Mouse (Mus musculus) kidney, postnatal 0 days (tissue): Measurements from ENCODE around the gene Traf3ip2. TPM values are rescaled to one million over a fixed set of nuclear protein-coding genes. Genes with fewer than 3 reads are reported as not detected.

Experiments used
- ATAC-seq: fragments of 200-750 bp; cut with Nextera tagmentation; replicated peaks from 2 replicates; pipeline ENCODE4 v1.8.0; 2017; ENCODE audit warnings: low read depth, moderate number of reproducible peaks, moderate TSS enrichment, moderate library complexity; ENCODE audit not compliant: low FRiP score
- DNase-seq: peaks from one replicate; pipeline ENCODE4 v3.0.0-alpha.2; 2016; ENCODE audit warnings: low spot score
- H3K27ac ChIP-seq: fragments of 300-500 bp; sonication (generic); 2 replicates; pipeline ENCODE4 v1.5.1; 2014; ENCODE audit warnings: mild to moderate bottlenecking
- H3K27me3 ChIP-seq: fragments of 300-500 bp; sonication (generic); 2 replicates; pipeline ENCODE4 v1.6.1; 2014; ENCODE audit warnings: low read length, mixed read lengths; ENCODE audit not compliant: insufficient read depth
- H3K36me3 ChIP-seq: fragments of 300-500 bp; sonication (generic); 2 replicates; pipeline ENCODE4 v1.6.1; 2014; ENCODE audit warnings: low read length, mixed read lengths; ENCODE audit not compliant: insufficient read depth
- H3K4me1 ChIP-seq: fragments of 300-500 bp; sonication (generic); replicated peaks from 2 replicates; pipeline ENCODE4 v1.6.1; 2014; ENCODE audit warnings: antibody characterized with exemption, low read length, mixed read lengths; ENCODE audit not compliant: insufficient read depth
- H3K4me2 ChIP-seq: fragments of 300-500 bp; sonication (generic); 2 replicates; pipeline ENCODE4 v1.6.1; 2014; ENCODE audit warnings: mild to moderate bottlenecking, low read length, moderate library complexity, mixed read lengths
- H3K4me3 ChIP-seq: fragments of 300-500 bp; sonication (generic); replicated peaks from 2 replicates; pipeline ENCODE4 v1.5.1; 2014; ENCODE audit warnings: low read depth, low read length
- H3K9ac ChIP-seq: fragments of 300-500 bp; sonication (generic); 2 replicates; pipeline ENCODE4 v1.6.1; 2014; ENCODE audit warnings: low read depth, low read length
- H3K9me3 ChIP-seq: fragments of 300-500 bp; sonication (generic); replicated peaks from 2 replicates; pipeline ENCODE4 v1.6.1; 2016; ENCODE audit warnings: low read length, inconsistent platforms, mixed read lengths
- CTCF ChIP-seq: IDR thresholded peaks from 2 replicates; pipeline ENCODE4 v1.5.1; 2016; ENCODE audit warnings: antibody characterized with exemption, low read depth, mild to moderate bottlenecking, moderate library complexity
- WGBS: fragments of 180-500 bp; shearing (Covaris S2); extraction: QIAGEN DNeasy Blood & Tissue Kit; methylation state at CpG from one replicate; pipeline ENCODE4 v1.1.7; 2014; 5-methylcytosine and 5-hydroxymethylcytosine counted together
- polyA plus RNA-seq: library from polyadenylated mRNA; unstranded; fragments of >200 nt; fragmentation: Nextera tagmentation; extraction: Ambion mirVana; gene quantifications from 2 replicates; pipeline ENCODE4 v1.2.1, GENCODE M21; 2015

The Traf3ip2 gene
- polyA plus RNA-seq, 1 experiment from 2014 or later: 15.0 TPM

- Histone ChIP-seq H3K9me3 (no peaks in the 10 kb centered on the region), H3K4me3 (no peak overlapping the region), H3K4me2 (no peak overlapping the region), H3K4me1 (peaks cover 25% of the 10 kb centered on the region), H3K9ac (no peak overlapping the region), H3K36me3 (no peaks in the 10 kb centered on the region), H3K27ac (no peak overlapping the region), H3K27me3 (no peaks in the 10 kb centered on the region)
- ATAC-seq (no peak), DNase-seq (no peak)
- TF ChIP-seq CTCF: no peak
- 74% methylated on average over 9 of the region's 9 CpGs for WGBS
Observed at GRCm38 (mm10) chr10:39616230-39616590, 3.5 kb downstream of the Traf3ip2 start.

GRCm38 (mm10) chr10:39616626-39617025, 3.9 kb downstream of the Traf3ip2 start:
- H3K36me3 ChIP-seq: no peaks in the 10 kb centered on the region
- no peak overlapping the region for H3K4me3 ChIP-seq
- H3K9me3 ChIP-seq: no peaks in the 10 kb centered on the region
- H3K27me3 ChIP-seq: no peaks in the 10 kb centered on the region
- peaks cover 25% of the 10 kb centered on the region for H3K4me1 ChIP-seq
- DNase-seq (no peak), ATAC-seq (no peak)
- H3K27ac ChIP-seq: no peak overlapping the region
- no peak for TF ChIP-seq CTCF
- no peak overlapping the region for H3K9ac ChIP-seq
- no peak overlapping the region for H3K4me2 ChIP-seq
- 78% methylated on average over 8 of the region's 8 CpGs for WGBS

GRCm38 (mm10) chr10:39618431-39618830, 5.7 kb downstream of the Traf3ip2 start:
- WGBS: 65% methylated on average over 10 of the region's 10 CpGs
- no peak for ATAC-seq
- no peak for DNase-seq

GRCm38 (mm10) chr10:39620626-39621025, 7.9 kb downstream of the Traf3ip2 start:
- ATAC-seq (no peak), DNase-seq (no peak)
- Histone ChIP-seq H3K9ac (no peak overlapping the region), H3K36me3 (0 out of 2 replicates have a peak, but pooled peaks cover 5% of the 10 kb centered on the region), H3K27ac (no peak overlapping the region), H3K27me3 (no peaks in the 10 kb centered on the region), H3K4me2 (no peak overlapping the region), H3K4me3 (no peak overlapping the region), H3K4me1 (peaks cover 10% of the 10 kb centered on the region), H3K9me3 (no peaks in the 10 kb centered on the region)
- 90% methylated on average over 5 of the region's 5 CpGs for WGBS
- no peak for TF ChIP-seq CTCF

More at GRCm38 (mm10) chr10:39618431-39618830, 5.7 kb downstream of the Traf3ip2 start:
- Histone ChIP-seq H3K36me3 (0 out of 2 replicates have a peak, but pooled peaks cover 5% of the 10 kb centered on the region), H3K27me3 (no peaks in the 10 kb centered on the region), H3K9ac (no peak overlapping the region), H3K4me1 (peaks cover 22% of the 10 kb centered on the region), H3K27ac (no peak overlapping the region), H3K4me2 (no peak overlapping the region), H3K4me3 (no peak overlapping the region), H3K9me3 (no peaks in the 10 kb centered on the region)
- TF ChIP-seq CTCF: no peak

- WGBS: 69% methylated on average over 6 of the region's 6 CpGs
- no peak overlapping the region for H3K9ac ChIP-seq
- H3K4me2 ChIP-seq: no peak overlapping the region
- H3K4me1 ChIP-seq: peaks cover 16% of the 10 kb centered on the region
- H3K4me3 ChIP-seq: no peak overlapping the region
- 0 out of 2 replicates have a peak, but pooled peaks cover 5% of the 10 kb centered on the region for H3K36me3 ChIP-seq
- ATAC-seq (no peak), DNase-seq (no peak)
- no peaks in the 10 kb centered on the region for H3K27me3 ChIP-seq
- H3K27ac ChIP-seq: no peak overlapping the region
- H3K9me3 ChIP-seq: no peaks in the 10 kb centered on the region
- no peak for TF ChIP-seq CTCF
Observed at GRCm38 (mm10) chr10:39623806-39624205, 11.1 kb downstream of the Traf3ip2 start.

- DNase-seq (peak; percentile 27), ATAC-seq (no peak)
- no peak overlapping the region for H3K4me2 ChIP-seq
- 0 out of 2 replicates have a peak, but pooled peaks cover 5% of the 10 kb centered on the region for H3K36me3 ChIP-seq
- H3K4me1 ChIP-seq: peaks cover 25% of the 10 kb centered on the region
- TF ChIP-seq CTCF: peak; percentile 31; the same call in 1 of the 2 replicates
- no peak overlapping the region for H3K4me3 ChIP-seq
- H3K27ac ChIP-seq: peak overlapping the region; percentile 62; the same call in 1 of the 2 replicates
- no peak overlapping the region for H3K9ac ChIP-seq
- H3K9me3 ChIP-seq: no peaks in the 10 kb centered on the region
- WGBS: 34% methylated on average over 12 of the region's 12 CpGs
- H3K27me3 ChIP-seq: no peaks in the 10 kb centered on the region
Observed at GRCm38 (mm10) chr10:39624837-39625625, 12.3 kb downstream of the Traf3ip2 start.
